Mouse (Mus musculus) adipocyte (in vitro differentiated cells): ENCODE measurements around the gene Vmn2r111.
"Not testable (repeated sequence)": the region's sequence is repeated elsewhere in the genome, so short reads cannot be mapped to it uniquely, and the experiment has no call there.

ENCODE experiments used
- DNase-seq: peaks from one replicate; pipeline ENCODE4 v3.0.0-alpha.2; 2016; ENCODE audit warnings: low spot score

Vmn2r111 gene

DNA sequence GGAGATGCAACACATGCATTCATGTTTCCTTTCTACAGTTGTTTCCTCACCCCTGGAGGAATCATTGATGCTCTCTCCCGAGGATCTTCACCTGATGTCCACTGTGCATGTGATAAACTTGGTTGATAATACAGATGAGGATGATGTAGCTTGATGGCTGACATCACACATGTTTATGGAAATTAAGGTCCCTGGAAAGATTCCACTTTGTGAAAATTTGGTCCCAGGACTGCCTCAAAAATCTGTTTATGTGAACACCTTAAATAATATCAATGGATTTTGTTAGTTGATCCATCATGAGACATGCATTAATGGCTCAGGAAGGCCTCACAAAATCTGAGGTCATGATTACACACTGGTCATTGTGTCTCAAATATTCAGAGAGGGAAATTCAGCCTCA, at the start of gene Vmn2r111:
Gene Vmn2r111, minus strand, starts transcription at position 101 of the 400 bp plus-strand sequence.
- DNase-seq, result not testable (repeated sequence)

DNA sequence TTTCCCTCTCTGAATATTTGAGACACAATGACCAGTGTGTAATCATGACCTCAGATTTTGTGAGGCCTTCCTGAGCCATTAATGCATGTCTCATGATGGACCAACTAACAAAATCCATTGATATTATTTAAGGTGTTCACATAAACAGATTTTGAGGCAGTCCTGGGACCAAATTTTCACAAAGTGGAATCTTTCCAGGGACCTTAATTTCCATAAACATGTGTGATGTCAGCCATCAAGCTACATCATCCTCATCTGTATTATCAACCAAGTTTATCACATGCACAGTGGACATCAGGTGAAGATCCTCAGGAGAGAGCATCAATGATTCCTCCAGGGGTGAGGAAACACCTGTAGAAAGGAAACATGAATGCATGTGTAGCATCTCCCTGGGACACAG, 27.4 kb upstream of the Vmn2r111 start, which contains the start of gene Vmn2r112:
Gene Vmn2r112, plus strand, starts transcription at position 301 of the 400 bp plus-strand sequence.
- not testable (repeated sequence) for DNase-seq

DNA sequence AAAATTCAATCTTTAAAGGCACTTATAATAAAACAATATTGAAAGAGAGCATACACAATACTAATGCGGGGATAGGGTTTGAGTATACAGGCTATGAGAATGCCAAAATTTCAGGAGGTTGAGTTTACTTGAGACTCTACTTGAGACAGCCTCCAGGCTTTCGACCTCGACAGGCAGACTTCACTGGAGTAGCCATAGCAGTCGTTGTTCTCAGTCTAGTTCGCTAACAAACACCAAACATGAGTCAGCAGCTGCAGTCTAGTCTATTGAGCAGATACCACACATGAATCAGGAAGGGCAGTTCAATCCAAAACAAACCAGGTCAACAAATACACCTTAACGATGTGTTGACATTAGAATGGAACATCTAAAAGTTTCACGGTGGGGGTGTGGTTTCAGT, 52.8 kb downstream of the Vmn2r111 start:
- DNase-seq, result not testable (repeated sequence)

DNA sequence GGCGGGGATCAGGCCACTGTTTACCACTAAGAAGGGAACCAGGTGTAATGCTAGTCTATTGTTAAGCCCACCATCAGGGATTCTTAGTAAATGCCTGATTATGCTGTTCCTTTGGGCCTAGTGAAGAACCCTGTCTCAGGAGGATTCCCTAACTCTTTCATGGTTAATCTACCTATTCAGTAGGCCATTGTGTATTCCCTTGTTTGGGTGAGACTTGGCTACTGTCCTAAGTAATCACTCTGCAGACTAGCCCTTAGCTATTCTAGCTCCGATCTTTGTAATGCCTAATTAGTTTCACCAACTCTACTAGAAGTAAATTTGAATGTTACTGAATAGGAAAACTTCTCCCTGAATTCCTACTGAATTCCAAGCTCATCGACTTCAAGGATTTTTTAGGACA, 53.2 kb downstream of the Vmn2r111 start:
- DNase-seq, result not testable (repeated sequence)

DNA sequence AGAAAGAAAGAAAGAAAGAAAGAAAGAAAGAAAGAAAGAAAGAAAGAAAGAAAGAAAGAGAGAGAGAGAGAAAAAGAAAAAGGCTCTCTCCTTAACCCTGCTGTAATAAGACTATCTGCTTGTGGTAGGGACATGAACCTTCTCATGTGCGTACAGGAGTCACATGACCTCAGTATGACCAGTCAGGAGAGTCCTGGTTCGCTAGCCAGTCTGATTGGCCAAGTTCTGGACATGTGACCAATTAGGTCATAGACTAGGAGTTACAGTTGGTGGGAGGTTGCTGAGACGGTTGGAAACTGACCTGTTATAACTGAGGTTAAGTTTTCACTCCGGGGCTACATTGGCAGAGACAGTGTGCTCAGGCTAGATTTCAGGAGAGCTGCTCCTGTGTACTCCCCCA, 76.2 kb downstream of the Vmn2r111 start:
- peak; percentile 10 for DNase-seq
